Comparison of ENCODE assay signal across 33 mouse cellular contexts in genomic region chr4:63663279-63663678, GRCm38 (mm10). TPM values are rescaled to one million over a fixed set of nuclear protein-coding genes. Genes with fewer than 3 reads are reported as not detected.
DNase-seq lines count a peak whose midpoint lies in the region; ATAC-seq and TF ChIP-seq lines count a peak whose summit lies in the region.
"Had no signal": no experiment of that assay in that cellular context is flagged by ENCODE, and none has a peak within 500 bp of the region (broad histone marks: within the 10 kb centered on the region; RNA-seq: fewer than 3 reads in every experiment).

TSS of gene Gm11214 (minus strand) at chr4:63663379.

- H3K9ac ChIP-seq in forebrain, embryonic 14.5 days (ENCODE audit: low read length) = no peak within 1 kb of the TSS
- no peak within 1 kb of the TSS for H3K9ac ChIP-seq in forebrain, embryonic 15.5 days (replicated peaks)
- H3K9ac ChIP-seq in lung, embryonic 14.5 days = no peak within 1 kb of the TSS
- H3K9ac ChIP-seq: embryonic facial prominence, embryonic 13.5 days; heart, embryonic 12.5 days; intestine, embryonic 15.5 days; liver, embryonic 12.5 days; liver, postnatal 0 days had no signal

- no peak for TF ChIP-seq CTCF in lung, embryonic 14.5 days (IDR thresholded peaks at IDR 0.05; ENCODE audit: low read depth)

- H3K4me1 ChIP-seq in forebrain, embryonic 14.5 days (ENCODE audit: control insufficient read depth, insufficient read depth, low read length) = no peaks in the 10 kb centered on the region
- 0 out of 2 replicates have a peak, but pooled peaks cover 2% of the 10 kb centered on the region for H3K4me1 ChIP-seq in forebrain, embryonic 15.5 days
- H3K4me1 ChIP-seq in lung, embryonic 14.5 days (ENCODE audit: insufficient read depth) = no peaks in the 10 kb centered on the region
- H3K4me1 ChIP-seq: embryonic facial prominence, embryonic 13.5 days; heart, embryonic 12.5 days; intestine, embryonic 15.5 days; liver, embryonic 12.5 days had no signal

- no peaks in the 10 kb centered on the region for H3K36me3 ChIP-seq in forebrain, embryonic 14.5 days (ENCODE audit: control insufficient read depth, insufficient read depth, low read length)
- no peaks in the 10 kb centered on the region for H3K36me3 ChIP-seq in forebrain, embryonic 15.5 days
- H3K36me3 ChIP-seq in lung, embryonic 14.5 days (ENCODE audit: insufficient read depth) = no peaks in the 10 kb centered on the region
- H3K36me3 ChIP-seq: embryonic facial prominence, embryonic 13.5 days; heart, embryonic 12.5 days; intestine, embryonic 15.5 days; liver, embryonic 12.5 days had no signal

- H3K9me3 ChIP-seq in forebrain, embryonic 14.5 days (replicated peaks; ENCODE audit: control insufficient read depth, low read length) = no peaks in the 10 kb centered on the region
- no peaks in the 10 kb centered on the region for H3K9me3 ChIP-seq in forebrain, embryonic 15.5 days
- no peaks in the 10 kb centered on the region for H3K9me3 ChIP-seq in lung, embryonic 14.5 days (ENCODE audit: low read depth, low read length)
- H3K9me3 ChIP-seq: embryonic facial prominence, embryonic 13.5 days; heart, embryonic 12.5 days; intestine, embryonic 15.5 days; liver, embryonic 12.5 days had no signal

- whole genome bisulfite sequencing in forebrain, embryonic 14.5 days = 95% methylated on average over 6 of the region's 6 CpGs
- 95% methylated on average over 6 of the region's 6 CpGs for WGBS in forebrain, embryonic 15.5 days
- WGBS in lung, embryonic 14.5 days = 82% methylated on average over 6 of the region's 6 CpGs

- peak; percentile 35 for DNase-seq in forebrain, embryonic 14.5 days (ENCODE audit: low spot score)
- DNase-seq in lung, embryonic 14.5 days = peak; percentile 48
- no peak for DNase-seq in lung, postnatal 36 days
- peak; percentile 9 for DNase-seq in ZHBTc4 (ENCODE audit: low read depth, low spot score)
- peak; percentile 3 for DNase-seq in embryo, embryonic 11 days
- no peak for DNase-seq in thymus, adult 18-20 months
- DNase-seq: adrenal gland, postnatal 14 days; cerebellum, adult 11-12 months; cerebellum, adult 9-11 months; gastrocnemius, postnatal 25 days; heart, adult 2 months; heart, postnatal 4 days; kidney, adult 8-10 months; kidney, postnatal 4 days; left cerebral cortex, postnatal 4 days; liver, postnatal 0 days; right cerebral cortex, postnatal 25 days; thymus, postnatal 36 days had no signal

- no peak within 1 kb of the TSS for H3K4me2 ChIP-seq in forebrain, embryonic 14.5 days (ENCODE audit: low read length)
- H3K4me2 ChIP-seq in forebrain, embryonic 15.5 days (replicated peaks) = no peak within 1 kb of the TSS
- H3K4me2 ChIP-seq in lung, embryonic 14.5 days = no peak within 1 kb of the TSS
- H3K4me2 ChIP-seq: embryonic facial prominence, embryonic 13.5 days; heart, embryonic 12.5 days; intestine, embryonic 15.5 days; liver, embryonic 12.5 days had no signal

- H3K4me3 ChIP-seq in forebrain, embryonic 14.5 days (ENCODE audit: low read depth, low read length) = no peak within 1 kb of the TSS
- H3K4me3 ChIP-seq in forebrain, embryonic 15.5 days = no peak within 1 kb of the TSS
- no peak within 1 kb of the TSS for H3K4me3 ChIP-seq in lung, embryonic 14.5 days (ENCODE audit: low read depth, low read length)
- H3K4me3 ChIP-seq: embryonic facial prominence, embryonic 13.5 days; heart, adult 2 months; heart, embryonic 12.5 days; intestine, embryonic 15.5 days; liver, embryonic 12.5 days had no signal

- ATAC-seq in forebrain, embryonic 14.5 days = no peak
- ATAC-seq in forebrain, embryonic 15.5 days (replicated peaks) = no peak
- ATAC-seq in lung, embryonic 14.5 days (ENCODE audit: insufficient read depth) = no peak
- ATAC-seq: hindbrain, postnatal 0 days; intestine, embryonic 15.5 days; liver, embryonic 12.5 days; liver, postnatal 0 days; lung, postnatal 0 days; Patski had no signal

- H3K27ac ChIP-seq in forebrain, embryonic 14.5 days (ENCODE audit: low read depth, low read length) = no peak within 1 kb of the TSS
- no peak within 1 kb of the TSS for H3K27ac ChIP-seq in forebrain, embryonic 15.5 days (replicated peaks)
- H3K27ac ChIP-seq in lung, embryonic 14.5 days (ENCODE audit: low read depth) = no peak within 1 kb of the TSS
- H3K27ac ChIP-seq: embryonic facial prominence, embryonic 13.5 days; heart, adult 2 months; hindbrain, postnatal 0 days; intestine, embryonic 15.5 days; kidney, postnatal 0 days; liver, embryonic 12.5 days; macrophage had no signal

- H3K27me3 ChIP-seq in forebrain, embryonic 14.5 days (replicated peaks; ENCODE audit: control insufficient read depth, insufficient read depth, low read length) = no peaks in the 10 kb centered on the region
- no peaks in the 10 kb centered on the region for H3K27me3 ChIP-seq in forebrain, embryonic 15.5 days
- H3K27me3 ChIP-seq in lung, embryonic 14.5 days (ENCODE audit: insufficient read depth, low read length) = no peaks in the 10 kb centered on the region
- H3K27me3 ChIP-seq: embryonic facial prominence, embryonic 13.5 days; heart, embryonic 12.5 days; intestine, embryonic 15.5 days; liver, embryonic 12.5 days; Patski had no signal

RNA-seq across cellular contexts. Expression of gene Gm11214, which starts in this region (rescaled TPM):
- polyA plus RNA-seq in forebrain, embryonic 14.5 days (2014; fragmentation: Nextera tagmentation; extraction: Ambion mirVana) = not detected in 2 replicates
- not detected in 2 replicates for polyA plus RNA-seq in forebrain, embryonic 15.5 days (2015; fragmentation: Nextera tagmentation; extraction: Ambion mirVana)
- not detected in 2 replicates for polyA plus RNA-seq in lung, embryonic 14.5 days (2014; fragmentation: Nextera tagmentation; extraction: Ambion mirVana)
- polyA plus RNA-seq: embryonic facial prominence, embryonic 13.5 days; forebrain, embryonic 11.5 days; frontal cortex, adult 2 months; heart, adult 2 months; heart, embryonic 12.5 days; heart, postnatal 0 days; hindbrain, postnatal 0 days; intestine, embryonic 15.5 days; kidney, postnatal 0 days; limb, embryonic 14.5 days; liver, embryonic 12.5 days; liver, postnatal 0 days; lung, postnatal 0 days; macrophage; Patski; stomach, embryonic 16.5 days had no signal

Comparison
In these comparisons a context has a peak if more than half of its experiments do, and no peak if none do; other contexts are left out.
1. Peak in DNase-seq in forebrain, embryonic 14.5 days; RNA of the gene not detected or under 1 TPM.
2. Peak in DNase-seq in lung, embryonic 14.5 days; RNA of the gene not detected or under 1 TPM.
3. DNase-seq: peak in ZHBTc4 (single experiment) and embryo, embryonic 11 days (single experiment); none in lung, postnatal 36 days (single experiment) and thymus, adult 18-20 months (0 of 2).